Mouse (Mus musculus) ES-E14 (cell line): ENCODE measurements around the gene Samd14. TPM values are rescaled to one million over a fixed set of nuclear protein-coding genes. Genes with fewer than 3 reads are reported as not detected.
A peak's percentile ranks its signal among the peaks of the same experiment; 100 is the strongest.

ENCODE experiments used
- DNase-seq: peaks from one replicate; pipeline ENCODE4 v3.0.0-alpha.2; 2013; ENCODE audit warnings: low read depth, low spot score
- H3K27ac ChIP-seq: 2 replicates; pipeline ENCODE4 v1.5.1; 2012; ENCODE audit warnings: low read depth, mild to moderate bottlenecking, low read length, moderate library complexity, mixed read lengths; ENCODE audit not compliant: poor library complexity, insufficient read depth, severe bottlenecking
- H3K36me3 ChIP-seq: 2 replicates; pipeline ENCODE4 v1.6.1; 2012; ENCODE audit warnings: mild to moderate bottlenecking, low read length, moderate library complexity, mixed read lengths; ENCODE audit not compliant: control insufficient read depth, poor library complexity, insufficient read depth, severe bottlenecking
- H3K4me1 ChIP-seq, 2 experiments: fragments of 150-350 bp in 1 of 2; sonication (generic) in 1 of 2; 2 replicates each; pipeline ENCODE4 v1.6.1; 2012; ENCODE audit warnings: low read length in 2 of 2, mild to moderate bottlenecking in 1 of 2, mixed read lengths in 1 of 2; ENCODE audit not compliant: control insufficient read depth in 2 of 2, insufficient read depth in 2 of 2, poor library complexity in 1 of 2
- H3K4me3 ChIP-seq, 2 experiments: fragments of 150-350 bp in 1 of 2; sonication (generic) in 1 of 2; 2 replicates each; pipeline ENCODE4 v1.5.1; 2012; ENCODE audit warnings: low read length in 2 of 2, low read depth in 1 of 2, mild to moderate bottlenecking in 1 of 2, mixed read lengths in 1 of 2; ENCODE audit not compliant: insufficient read depth in 1 of 2, poor library complexity in 1 of 2, severe bottlenecking in 1 of 2
- H3K9ac ChIP-seq: 2 replicates; pipeline ENCODE4 v1.6.1; 2012; ENCODE audit warnings: low read depth, mild to moderate bottlenecking, low read length, mixed read lengths; ENCODE audit not compliant: poor library complexity, insufficient read depth, severe bottlenecking
- H3K9me3 ChIP-seq: fragments of 150-350 bp; sonication (generic); 2 replicates; pipeline ENCODE4 v1.6.1; 2012; ENCODE audit warnings: low read depth, mild to moderate bottlenecking, low read length; ENCODE audit not compliant: control insufficient read depth, insufficient read depth
- CHD2 ChIP-seq: IDR thresholded peaks from 2 replicates; pipeline ENCODE4 v1.6.1; 2014; ENCODE audit warnings: mild to moderate bottlenecking, low read depth, low read length, inconsistent platforms
- HCFC1 ChIP-seq: IDR thresholded peaks from 2 replicates; pipeline ENCODE4 v1.6.1; 2012; ENCODE audit warnings: low read length, inconsistent platforms, borderline replicate concordance; ENCODE audit not compliant: insufficient read depth
- MAFK ChIP-seq: IDR thresholded peaks from 2 replicates; pipeline ENCODE4 v1.6.1; 2014; ENCODE audit warnings: mild to moderate bottlenecking, low read depth, low read length, inconsistent platforms; ENCODE audit not compliant: insufficient read depth
- ZC3H11A ChIP-seq: IDR thresholded peaks from 2 replicates; pipeline ENCODE4 v1.6.1; 2012; ENCODE audit warnings: low read depth, mild to moderate bottlenecking, inconsistent platforms, low read length, borderline replicate concordance
- ZNF384 ChIP-seq: IDR thresholded peaks from 2 replicates; pipeline ENCODE4 v1.6.1; 2012; ENCODE audit warnings: low read depth, low read length, inconsistent platforms
- in situ Hi-C, 2 experiments: fragments of 600-800 bp; cut with MboI; formaldehyde crosslinking; loops; one replicate each; pipeline ENCODE4 v1.15.1; 2025; ENCODE audit warnings: low sequenced_read_pairs in 2 of 2, inconsistent platforms in 1 of 2; ENCODE audit not compliant: unreplicated experiment in 2 of 2
- total RNA-seq: library from RNA; depleted of rRNA; stranded (reverse); fragments of 300-350 nt; gene quantifications from 2 replicates; pipeline ENCODE4 v1.2.3, GENCODE M21; 2012; rRNA removed

The Samd14 gene
- total RNA-seq, 1 experiment = 0.89 TPM

DNA sequence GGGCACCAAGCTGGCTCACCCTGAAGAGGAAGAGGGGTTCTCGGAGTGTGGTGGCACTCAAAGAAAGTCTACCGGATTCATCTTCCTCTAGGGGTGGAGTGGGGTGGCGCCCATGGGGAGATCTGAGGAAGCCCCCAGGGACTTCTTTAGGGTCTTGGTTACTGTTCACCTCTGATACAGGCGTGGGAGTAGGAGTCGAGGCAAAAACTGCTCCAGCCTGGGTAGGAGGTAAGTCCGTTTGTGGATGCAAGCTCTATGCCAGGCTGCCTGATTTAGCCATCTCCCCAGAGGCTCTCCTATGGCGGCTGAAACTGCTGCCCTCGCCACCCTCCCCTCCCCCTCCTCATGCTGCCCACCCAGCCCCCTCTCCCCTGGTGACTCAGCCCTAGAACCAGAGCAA, 62.5 kb downstream of the Samd14 start:
- Histone ChIP-seq H3K4me3 (peak overlapping the region in 1 of 2 experiments; percentile 13; a peak in 1 of 4 replicates), H3K9ac (peak overlapping the region; percentile 38; the same call in 1 of the 2 replicates), H3K36me3 (peaks cover 2% of the 10 kb centered on the region; the same call in 1 of the 2 replicates), H3K9me3 (no peaks in the 10 kb centered on the region), H3K27ac (no peak overlapping the region), H3K4me1 (peaks cover 10 to 40% of the 10 kb centered on the region in 2 experiments)
- no peak for DNase-seq
- in situ Hi-C loops = no loop called here
- no peak for TF ChIP-seq CHD2
- no peak for TF ChIP-seq ZC3H11A
- no peak for TF ChIP-seq ZNF384
- no peak for TF ChIP-seq HCFC1
- no peak for TF ChIP-seq MAFK

- peaks cover 12 to 40% of the 10 kb centered on the region in 2 experiments for H3K4me1 ChIP-seq
Measured at GRCm38 (mm10) chr11:95072804-95073203, 63.1 kb downstream of the Samd14 start.

GRCm38 (mm10) chr11:95073835-95074234, 64.2 kb downstream of the Samd14 start:
- no peak overlapping the region for H3K9ac ChIP-seq
- no peak overlapping the region for H3K4me3 ChIP-seq
- no peaks in the 10 kb centered on the region for H3K36me3 ChIP-seq
- TF ChIP-seq HCFC1 = no peak
- TF ChIP-seq MAFK = no peak
- TF ChIP-seq CHD2 = no peak
- TF ChIP-seq ZC3H11A = no peak
- TF ChIP-seq ZNF384 = no peak
- H3K27ac ChIP-seq = no peak overlapping the region
- H3K4me1 ChIP-seq = peaks cover 16 to 40% of the 10 kb centered on the region in 2 experiments
- in situ Hi-C loops = no loop called here
- no peak for DNase-seq
- H3K9me3 ChIP-seq = no peaks in the 10 kb centered on the region

More at GRCm38 (mm10) chr11:95072804-95073203, 63.1 kb downstream of the Samd14 start:
- DNase-seq = no peak
- H3K9me3 ChIP-seq = no peaks in the 10 kb centered on the region
- TF ChIP-seq MAFK (no peak), CHD2 (no peak), ZC3H11A (no peak), HCFC1 (no peak), ZNF384 (no peak)
- in situ Hi-C loops = no loop called here
- no peaks in the 10 kb centered on the region for H3K36me3 ChIP-seq
- no peak overlapping the region for H3K9ac ChIP-seq
- H3K4me3 ChIP-seq = no peak overlapping the region
- H3K27ac ChIP-seq = no peak overlapping the region

DNA sequence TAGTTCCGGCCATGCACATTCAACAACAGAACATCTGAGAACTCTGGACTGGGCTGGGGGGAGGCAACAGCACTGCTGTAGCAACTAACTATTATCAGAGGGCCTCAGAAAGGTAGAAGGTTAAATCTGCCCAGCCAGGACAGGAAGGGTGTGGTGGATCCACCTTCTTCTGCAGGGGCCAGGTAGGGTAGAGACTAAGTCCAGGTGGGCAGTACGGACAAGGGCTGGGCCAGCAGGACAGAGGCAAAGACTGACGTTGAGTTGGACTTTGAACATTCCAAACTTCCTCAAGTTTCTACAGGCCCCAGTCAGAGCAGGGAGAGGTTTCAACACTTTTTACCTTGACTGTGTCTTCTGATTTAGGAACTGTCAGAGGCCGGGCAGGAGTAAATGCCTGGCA, 65.0 kb downstream of the Samd14 start:
- no peak overlapping the region for H3K9ac ChIP-seq
- no peaks in the 10 kb centered on the region for H3K9me3 ChIP-seq
- DNase-seq = no peak
- in situ Hi-C loops = no loop called here
- TF ChIP-seq ZC3H11A = no peak
- TF ChIP-seq CHD2 = no peak
- TF ChIP-seq MAFK = no peak
- TF ChIP-seq HCFC1 = no peak
- no peak for TF ChIP-seq ZNF384
- no peaks in the 10 kb centered on the region for H3K36me3 ChIP-seq
- H3K27ac ChIP-seq = no peak overlapping the region
- H3K4me1 ChIP-seq = peaks cover 14 to 46% of the 10 kb centered on the region in 2 experiments; a peak in 3 of 4 replicates
- H3K4me3 ChIP-seq = no peak overlapping the region; a peak in 1 of 4 replicates

DNA sequence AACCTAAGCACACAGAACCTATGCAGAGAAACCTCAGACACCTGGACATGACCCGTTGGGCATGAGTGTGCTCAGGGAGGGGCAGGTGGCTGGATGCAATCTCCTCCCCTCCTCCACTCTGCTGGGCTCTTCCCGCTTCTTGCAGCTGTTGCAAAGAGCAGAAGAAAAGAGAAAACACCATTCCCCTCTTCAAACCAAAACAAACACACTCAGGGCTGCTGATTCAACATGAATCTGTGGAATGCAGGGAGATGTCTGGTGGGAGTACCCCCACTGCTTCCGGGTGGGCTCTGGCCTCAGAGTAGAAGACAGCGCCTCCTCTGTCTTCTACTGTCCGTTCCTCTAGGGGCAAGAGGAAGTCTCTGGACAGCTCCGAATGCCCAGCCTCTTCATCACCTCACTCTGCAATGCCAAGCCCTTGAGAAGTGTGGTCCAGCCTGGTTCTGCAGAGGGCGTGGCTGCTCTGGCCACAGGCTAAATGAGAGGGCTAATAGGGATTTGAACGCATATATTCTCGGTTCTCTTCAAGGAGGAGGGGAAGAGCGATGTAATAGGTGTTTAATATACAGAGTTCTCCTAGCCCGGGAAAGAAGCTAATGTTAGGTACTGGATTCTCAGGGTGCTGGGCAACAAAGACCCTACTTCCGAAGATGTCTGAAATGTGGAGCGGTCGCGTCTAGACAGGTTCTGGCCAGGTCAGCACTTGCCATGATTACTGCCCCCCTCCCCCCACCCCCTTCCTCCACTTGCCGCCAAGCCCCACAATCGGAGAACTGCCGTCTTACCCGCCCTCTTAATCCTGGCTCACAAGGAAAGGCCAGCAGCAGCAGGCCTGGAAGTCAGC, 65.7 kb downstream of the Samd14 start:
- no peak for DNase-seq
- in situ Hi-C loops = no loop called here
- H3K27ac ChIP-seq = no peak overlapping the region

More for the DNA sequence above, 65.7 kb downstream of the Samd14 start:
- TF ChIP-seq CHD2 (no peak), HCFC1 (no peak), ZC3H11A (no peak), ZNF384 (no peak), MAFK (no peak)
- H3K36me3 ChIP-seq = no peaks in the 10 kb centered on the region
- H3K9me3 ChIP-seq = no peaks in the 10 kb centered on the region
- H3K4me1 ChIP-seq = peaks cover 14 to 44% of the 10 kb centered on the region in 2 experiments; a peak in 3 of 4 replicates
- H3K4me3 ChIP-seq = peak overlapping the region; percentile 72 to 85
- peak overlapping the region; percentile 65; the same call in 1 of the 2 replicates for H3K9ac ChIP-seq

Other genes with a start within 250 kb of the Samd14 start
- 19.8 and 27.1 TPM in 2 replicates for gene Tmem92, start 227.2 kb upstream of the Samd14 start, total RNA-seq
- 37.5 and 125 TPM in 2 replicates for gene Col1a1, start 73.7 kb upstream of the Samd14 start, total RNA-seq
- gene Hils1, start 42.3 kb upstream of the Samd14 start, total RNA-seq = not detected in 2 replicates
- 0.74 TPM in 1 of 2 replicates, not detected in the other for gene Sgca, start 33.6 kb upstream of the Samd14 start, total RNA-seq
- 29.5 and 32.6 TPM in 2 replicates for gene Ppp1r9b, start 18.8 kb upstream of the Samd14 start, total RNA-seq
- gene Pdk2, start 31.5 kb downstream of the Samd14 start, total RNA-seq = 1.3 and 1.7 TPM in 2 replicates
- gene Itga3, start 66.9 kb downstream of the Samd14 start, total RNA-seq = 189 and 246 TPM in 2 replicates
- gene Dlx3, start 110.2 kb downstream of the Samd14 start, total RNA-seq = 0.11 and 0.54 TPM in 2 replicates
- gene Dlx4, start 136.4 kb downstream of the Samd14 start, total RNA-seq = 0.16 and 0.18 TPM in 2 replicates